Mouse (Mus musculus) B cell, adult (primary cell): ENCODE measurements around the gene Trappc4. TPM values are rescaled to one million over a fixed set of nuclear protein-coding genes. Genes with fewer than 3 reads are reported as not detected.

Source experiments
- total RNA-seq: library from RNA; stranded (reverse); gene quantifications from 4 replicates; pipeline ENCODE4 v1.2.4, GENCODE M21; 2023; ENCODE audit not compliant: inconsistent age

Trappc4 gene
- 52.2 to 70.7 TPM (median 57.2 TPM) in 4 replicates for total RNA-seq

DNA sequence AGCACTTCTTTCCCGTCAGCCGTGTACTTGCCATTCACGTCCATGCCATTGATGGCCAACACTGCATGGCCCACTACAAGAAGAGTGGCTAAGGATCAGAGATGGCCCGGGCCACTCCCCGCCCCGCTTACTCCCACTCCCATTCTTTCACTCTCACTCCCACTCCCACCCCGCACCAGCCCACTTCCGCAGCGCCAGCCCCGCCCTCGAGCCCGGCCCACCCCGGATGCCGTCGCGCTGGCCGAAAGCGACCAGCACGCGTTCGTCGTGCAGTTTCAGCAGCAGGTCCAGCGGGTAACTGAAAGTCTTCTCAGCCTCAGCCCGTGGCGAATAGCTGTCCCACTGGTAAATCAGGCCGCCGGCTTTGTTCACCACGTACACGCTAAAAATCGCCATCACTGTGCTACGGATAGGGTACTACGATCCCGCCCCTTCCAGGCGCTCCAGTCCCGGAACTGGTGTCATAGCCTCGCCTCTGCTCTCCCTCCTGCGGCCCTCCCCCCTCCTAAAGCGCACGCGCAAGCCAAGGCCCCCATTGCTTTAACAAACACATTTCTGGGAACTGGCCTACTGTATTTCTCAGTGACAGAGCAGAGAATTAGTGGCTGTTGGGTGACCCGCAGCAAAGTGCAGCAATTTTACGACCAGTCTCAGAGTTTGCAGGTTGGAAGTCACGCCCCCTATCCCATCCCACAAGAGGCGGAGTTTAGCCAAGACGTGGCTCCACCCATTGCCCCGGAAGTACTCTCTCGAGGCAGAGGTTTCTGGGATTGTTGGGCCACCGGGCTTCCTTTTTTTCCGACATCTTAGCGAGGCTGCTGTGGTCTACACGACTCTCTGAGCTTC lies at the start of gene Trappc4, which contains the start of gene Rps25:
Gene Trappc4, minus strand, starts transcription at position 695 of the 846 bp plus-strand sequence.
Gene Rps25, plus strand, starts transcription at position 234 of the 846 bp plus-strand sequence.

DNA sequence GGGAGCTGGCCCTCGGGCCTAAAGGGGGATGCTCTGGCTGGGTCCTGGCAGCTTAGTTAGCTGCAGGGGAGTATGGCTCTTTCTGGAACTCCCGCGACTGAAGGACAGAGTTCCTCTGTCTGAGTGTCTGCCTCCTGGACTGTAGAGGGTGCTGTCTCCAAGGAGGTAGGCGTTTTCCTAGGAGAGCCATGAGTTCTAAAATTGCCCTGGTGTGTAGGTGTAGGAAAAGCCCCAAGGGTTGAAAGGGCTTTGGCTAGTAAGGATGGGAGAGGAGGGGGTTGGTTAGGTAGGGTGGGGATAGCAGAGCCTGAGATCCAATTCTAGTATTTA lies 47.5 kb upstream of the Trappc4 start, which contains the start of gene Upk2:
Gene Upk2, minus strand, starts transcription at position 86 of the 330 bp plus-strand sequence.

GRCm38 (mm10) chr9:44440961-44441360 lies 33.6 kb upstream of the Trappc4 start, which contains the start of gene Foxr1:
Foxr1 (minus strand) TSS chr9:44441136.

DNA sequence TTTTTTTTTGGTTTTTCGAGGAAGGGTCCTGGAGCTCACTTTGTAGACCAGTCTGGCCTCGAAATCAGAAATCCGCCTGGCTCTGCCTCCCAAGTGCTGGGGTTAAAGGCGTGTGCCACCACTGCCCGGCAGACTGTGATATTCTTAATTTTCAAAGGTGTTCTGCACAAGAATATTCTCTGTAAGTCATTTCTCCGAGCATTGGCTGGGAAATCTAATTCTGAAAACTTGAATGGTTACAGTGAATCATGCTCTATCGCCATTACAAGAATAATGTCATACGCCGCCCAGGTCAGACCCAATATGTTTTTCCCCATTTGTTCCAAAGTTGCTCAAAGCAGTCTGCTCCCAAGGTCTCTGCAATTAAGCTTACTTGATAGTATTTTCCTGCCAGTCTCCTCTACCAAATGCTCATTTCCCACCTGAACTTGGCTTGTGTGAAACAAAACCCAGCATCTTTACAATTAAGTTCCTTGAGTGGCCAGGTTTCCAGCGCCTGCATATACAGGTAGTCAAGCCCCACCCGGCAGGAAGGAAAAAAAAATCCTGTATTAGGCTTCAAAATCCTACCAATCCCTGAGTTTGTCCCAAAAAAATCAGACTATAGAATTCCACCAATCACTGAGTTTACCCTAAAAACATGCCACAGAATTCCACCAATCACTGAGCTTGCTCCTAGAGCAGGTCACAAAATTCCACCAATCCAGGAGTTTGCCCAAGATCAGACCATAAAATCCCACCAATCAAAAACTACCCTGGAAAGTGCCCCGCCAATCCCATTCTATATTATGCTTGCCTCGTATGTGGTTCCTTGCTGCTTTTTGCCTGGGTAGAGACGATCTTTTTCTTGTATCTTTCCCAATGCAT lies 11.4 kb upstream of the Trappc4 start, which contains the start of gene Ccdc84:
Gene Ccdc84, minus strand, starts transcription at position 51 of the 867 bp plus-strand sequence.

GRCm38 (mm10) chr9:44396684-44397411 lies 10.6 kb downstream of the Trappc4 start, which contains the start of gene Slc37a4:
Slc37a4 (plus strand) TSS chr9:44396852.

GRCm38 (mm10) chr9:44379054-44379834 lies 28.2 kb downstream of the Trappc4 start, which contains the start of gene Hyou1:
Hyou1 (plus strand) TSS chr9:44379490.

DNA sequence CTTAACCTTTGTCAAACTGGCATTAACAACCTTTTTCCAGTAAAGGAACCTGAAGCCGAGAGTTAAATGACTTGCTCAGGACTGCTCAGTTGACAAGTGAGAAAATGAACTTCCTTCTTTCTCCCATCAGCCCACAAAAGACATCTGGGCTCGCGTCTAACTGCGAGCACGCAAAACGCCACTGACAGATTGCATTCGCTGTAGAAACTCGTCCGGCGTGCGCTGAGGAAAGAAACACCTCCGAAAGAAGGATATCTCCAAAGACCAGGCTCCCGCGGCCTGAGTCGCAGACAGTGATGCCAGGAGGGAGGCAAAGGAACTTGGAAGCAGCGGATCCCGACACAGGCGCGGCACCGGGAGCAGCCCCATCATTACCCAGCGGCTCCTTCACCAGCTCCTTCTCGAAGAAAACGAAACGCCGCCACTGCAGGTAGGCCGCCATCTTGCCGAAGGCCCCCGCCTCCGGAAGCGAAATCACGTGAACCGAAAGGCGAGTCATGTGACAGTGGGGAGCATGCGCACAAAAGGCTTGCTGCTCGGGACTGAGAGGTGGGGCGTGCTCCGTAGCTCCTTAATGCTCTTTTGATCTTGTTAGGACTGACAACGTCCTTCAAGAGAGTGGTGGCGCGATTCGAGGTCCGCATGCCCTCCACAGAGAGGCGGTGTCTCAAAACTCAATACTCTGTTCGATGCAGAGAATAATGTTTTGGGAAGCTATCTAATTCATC lies 46.0 kb downstream of the Trappc4 start, which contains the start of gene Vps11:
Gene Vps11, minus strand, starts transcription at position 481 of the 728 bp plus-strand sequence.

Other genes with a start within 250 kb of the Trappc4 start
- 130 to 138 TPM (median 133 TPM) in 4 replicates for gene Cbl, start 173.6 kb downstream of the Trappc4 start, total RNA-seq
- gene Ccdc153, start 166.9 kb downstream of the Trappc4 start, total RNA-seq = not detected in 4 replicates
- 0.22 to 0.26 TPM in 2 of 4 replicates, not detected in the others for gene Pdzd3, start 156.1 kb downstream of the Trappc4 start, total RNA-seq
- 5.2 to 8.8 TPM (median 6.3 TPM) in 4 replicates for gene Nlrx1, start 139.0 kb downstream of the Trappc4 start, total RNA-seq
- not detected in 4 replicates for gene Abcg4, start 119.0 kb downstream of the Trappc4 start, total RNA-seq
- 53.5 to 73.3 TPM (median 58.7 TPM) in 4 replicates for gene Hinfp, start 101.9 kb downstream of the Trappc4 start, total RNA-seq
- 13.1 to 19.2 TPM (median 17.3 TPM) in 4 replicates for gene C2cd2l, start 87.3 kb downstream of the Trappc4 start, total RNA-seq
- 8.3 to 12.1 TPM (median 9.3 TPM) in 4 replicates for gene Dpagt1, start 81.6 kb downstream of the Trappc4 start, total RNA-seq
- 41.9 to 44.6 TPM (median 42.6 TPM) in 4 replicates for gene H2afx, start 72.9 kb downstream of the Trappc4 start, total RNA-seq
- 15.8 to 19.8 TPM (median 18.8 TPM) in 4 replicates for gene Hmbs, start 63.4 kb downstream of the Trappc4 start, total RNA-seq
- 61.3 to 72.7 TPM (median 65.5 TPM) in 4 replicates for gene Vps11, start 45.9 kb downstream of the Trappc4 start, total RNA-seq
- 83.2 to 119 TPM (median 87.9 TPM) in 4 replicates for gene Hyou1, start 28.1 kb downstream of the Trappc4 start, total RNA-seq
- 18.8 to 19.9 TPM (median 19.6 TPM) in 4 replicates for gene Slc37a4, start 10.7 kb downstream of the Trappc4 start, total RNA-seq
- 2,496 to 2,635 TPM (median 2,511 TPM) in 4 replicates for gene Rps25, start 461 bp downstream of the Trappc4 start, total RNA-seq
- 37.6 to 54.1 TPM (median 41.4 TPM) in 4 replicates for gene Ccdc84, start 11.0 kb upstream of the Trappc4 start, total RNA-seq
- gene Foxr1, start 33.5 kb upstream of the Trappc4 start, total RNA-seq = 0.27 TPM in 1 of 4 replicates, not detected in the others
- not detected in 4 replicates for gene Upk2, start 47.4 kb upstream of the Trappc4 start, total RNA-seq
- gene Bcl9l, start 75.2 kb upstream of the Trappc4 start, total RNA-seq = 88.8 to 97.2 TPM (median 89.9 TPM) in 4 replicates
- gene Cxcr5, start 154.3 kb upstream of the Trappc4 start, total RNA-seq = 281 to 310 TPM (median 298 TPM) in 4 replicates
- 282 to 309 TPM (median 299 TPM) in 4 replicates for gene Ddx6, start 197.3 kb upstream of the Trappc4 start, total RNA-seq